Mouse (Mus musculus): Measurements from ENCODE around the gene Fsd1l.
A peak's percentile ranks its signal among the peaks of the same experiment; 100 is the strongest.
"Not testable (repeated sequence)": the region's sequence is repeated elsewhere in the genome, so short reads cannot be mapped to it uniquely, and the experiment has no call there.

Gene Fsd1l

DNA sequence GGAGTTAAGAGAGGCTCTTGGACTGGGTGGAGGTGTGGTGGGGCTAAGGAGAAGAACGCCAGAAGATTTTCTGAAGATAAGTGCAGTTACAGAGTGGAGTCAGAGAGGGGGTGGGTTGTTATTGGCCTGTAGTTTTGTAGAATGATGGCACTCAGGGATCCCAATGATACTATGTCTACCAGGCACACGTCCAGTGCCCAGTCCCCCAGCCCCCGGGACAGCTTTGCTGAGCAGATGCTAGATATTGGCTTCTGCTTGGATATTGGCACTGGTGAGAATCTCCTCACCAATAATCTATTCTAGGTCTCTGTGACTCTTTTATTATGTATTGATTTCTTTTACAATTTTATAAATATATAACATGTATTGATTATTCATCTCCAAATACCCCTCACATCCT lies 6.0 kb upstream of the Fsd1l start:
- ATAC-seq (ENCODE audit: insufficient number of reproducible peaks, low FRiP score, low TSS enrichment), result no peak

- no peak for ATAC-seq (ENCODE audit: insufficient number of reproducible peaks, low FRiP score, low TSS enrichment)
These were observed 2.3 kb upstream of the Fsd1l start for GRCm38 (mm10) chr4:53628924-53629323.

DNA sequence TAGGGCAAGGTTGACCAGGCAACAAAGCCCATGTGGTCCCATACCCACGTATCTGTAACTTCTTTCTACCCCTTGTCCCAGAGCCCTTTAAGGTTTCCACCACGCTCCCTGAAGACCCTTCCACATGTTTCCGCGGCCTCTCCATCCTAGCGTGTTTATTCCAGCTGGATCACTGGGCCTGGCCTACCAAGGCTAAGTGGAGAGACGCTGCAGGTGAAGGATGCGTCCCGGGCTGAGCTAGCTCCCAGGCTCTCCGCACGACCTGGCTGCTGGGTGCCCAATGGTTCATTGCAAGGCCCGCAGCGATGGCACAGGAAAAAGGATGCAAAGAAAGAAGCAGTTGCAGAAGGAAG lies 332 bp upstream of the Fsd1l start:
- ATAC-seq (ENCODE audit: insufficient number of reproducible peaks, low FRiP score, low TSS enrichment), result no peak; the same call in 1 of the 2 replicates

DNA sequence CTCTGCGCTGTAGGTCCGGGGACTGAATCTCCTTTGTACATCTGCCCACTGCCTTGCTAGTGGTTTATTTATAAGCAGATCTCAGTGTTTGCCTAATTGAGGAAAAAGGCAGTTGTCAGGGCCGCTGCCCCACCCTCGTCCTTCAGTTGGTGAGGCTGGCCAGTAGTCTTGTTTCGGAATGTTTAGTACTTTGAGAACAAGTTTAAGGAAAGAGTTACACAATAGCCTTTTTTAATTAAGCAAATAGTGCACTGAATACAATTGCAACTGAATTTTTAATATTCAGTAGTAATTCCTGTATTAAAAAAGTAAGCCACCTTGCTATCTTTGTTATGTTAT lies 709 bp downstream of the Fsd1l start:
- ATAC-seq (ENCODE audit: insufficient number of reproducible peaks, low FRiP score, low TSS enrichment), result no peak

DNA sequence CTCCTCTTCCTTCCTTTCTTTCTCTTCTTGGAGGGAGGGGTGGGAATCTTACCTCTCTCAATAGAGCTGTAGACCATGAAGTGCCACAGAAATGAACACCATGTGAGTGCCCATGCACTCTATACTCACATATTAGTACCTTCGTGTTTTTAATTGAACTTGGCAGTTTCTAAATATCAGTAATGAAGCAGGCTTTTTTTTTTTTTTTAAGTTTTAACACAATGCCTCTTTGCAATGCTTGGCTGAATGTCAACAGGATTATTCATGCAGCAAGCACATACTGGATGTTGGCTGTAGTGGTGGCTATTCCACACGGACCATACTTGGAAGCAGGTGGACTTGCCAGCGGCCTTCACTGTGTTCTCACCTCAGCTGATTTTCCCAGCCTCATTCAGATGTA lies 4.1 kb downstream of the Fsd1l start:
- no peak for ATAC-seq (ENCODE audit: insufficient number of reproducible peaks, low FRiP score, low TSS enrichment)

- no peak for ATAC-seq (ENCODE audit: insufficient number of reproducible peaks, low FRiP score, low TSS enrichment)
These were observed 6.1 kb downstream of the Fsd1l start for GRCm38 (mm10) chr4:53637269-53637909.

DNA sequence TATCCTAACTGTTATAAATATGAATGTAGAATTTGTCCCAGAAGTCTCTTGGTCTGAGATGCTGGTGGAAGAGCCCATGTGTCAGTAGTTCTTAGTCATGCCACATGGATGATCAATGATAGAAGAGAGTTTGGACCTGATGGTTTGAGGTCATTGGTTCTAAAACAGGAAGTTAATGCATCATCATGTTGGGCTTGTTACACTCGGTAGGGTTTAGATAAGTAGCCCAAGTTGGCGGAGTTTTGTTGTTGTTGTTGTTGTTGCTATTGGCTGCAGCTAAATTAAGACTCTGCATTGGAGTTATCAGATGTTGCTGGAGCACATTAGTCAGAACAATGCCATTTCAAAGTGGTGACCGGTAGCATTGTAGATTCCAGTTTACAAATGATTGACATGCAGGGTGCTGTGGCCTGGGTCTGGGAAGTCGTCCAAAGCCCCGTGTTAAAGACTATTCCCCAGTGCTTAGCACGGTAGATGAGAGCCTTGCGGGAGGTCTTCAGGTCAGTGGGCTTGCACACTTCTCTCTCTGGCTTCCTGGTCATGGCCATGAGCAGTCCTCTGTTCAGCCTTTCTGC lies 7.4 kb downstream of the Fsd1l start:
- ATAC-seq (ENCODE audit: insufficient number of reproducible peaks, low FRiP score, low TSS enrichment), result no peak

- ATAC-seq (ENCODE audit: insufficient number of reproducible peaks, low FRiP score, low TSS enrichment), result no peak
These were observed 26.8 kb downstream of the Fsd1l start for GRCm38 (mm10) chr4:53658029-53658428.

DNA sequence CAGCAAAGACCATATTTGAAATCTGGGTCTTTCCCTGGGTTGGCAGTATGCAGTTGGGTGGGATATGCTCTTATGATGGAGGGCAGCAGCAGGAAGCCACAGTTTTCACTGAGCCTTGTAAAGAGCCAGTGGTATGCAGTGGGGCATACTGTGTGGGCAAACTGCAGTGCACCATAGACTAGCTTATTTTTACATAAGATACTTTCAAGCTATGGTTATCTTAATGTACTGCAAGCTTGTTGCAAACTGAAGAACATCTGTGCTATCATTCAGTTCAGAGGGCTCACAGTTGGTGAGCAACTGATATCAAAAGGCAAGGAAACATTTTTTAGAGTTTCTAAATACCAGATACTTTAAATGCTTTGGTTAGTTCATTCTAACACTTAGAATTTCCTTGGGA lies 29.4 kb downstream of the Fsd1l start:
- no peak for ATAC-seq (ENCODE audit: insufficient number of reproducible peaks, low FRiP score, low TSS enrichment)

GRCm38 (mm10) chr4:53682092-53682491 lies 50.8 kb downstream of the Fsd1l start:
- ATAC-seq (ENCODE audit: insufficient number of reproducible peaks, low FRiP score, low TSS enrichment), result no peak

DNA sequence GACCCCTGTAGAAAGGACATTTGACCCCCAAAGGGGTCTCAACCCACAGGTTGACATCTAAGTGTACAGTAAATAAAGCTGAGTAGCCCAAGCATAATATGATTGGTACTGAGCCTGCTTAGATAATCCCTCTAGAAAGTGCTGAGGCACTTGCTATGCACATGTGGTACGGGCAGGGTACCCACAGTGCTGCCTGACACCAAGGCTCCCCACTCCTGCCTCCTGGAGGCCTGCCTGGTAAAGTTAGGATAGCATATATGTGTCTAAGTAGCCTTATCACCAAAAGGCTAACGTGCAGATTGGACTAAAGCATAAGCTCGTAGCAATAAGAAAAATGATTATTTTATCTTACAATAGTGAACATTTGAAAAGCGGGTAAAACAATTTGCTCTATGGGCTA lies 57.7 kb downstream of the Fsd1l start:
- no peak for ATAC-seq (ENCODE audit: insufficient number of reproducible peaks, low FRiP score, low TSS enrichment)

DNA sequence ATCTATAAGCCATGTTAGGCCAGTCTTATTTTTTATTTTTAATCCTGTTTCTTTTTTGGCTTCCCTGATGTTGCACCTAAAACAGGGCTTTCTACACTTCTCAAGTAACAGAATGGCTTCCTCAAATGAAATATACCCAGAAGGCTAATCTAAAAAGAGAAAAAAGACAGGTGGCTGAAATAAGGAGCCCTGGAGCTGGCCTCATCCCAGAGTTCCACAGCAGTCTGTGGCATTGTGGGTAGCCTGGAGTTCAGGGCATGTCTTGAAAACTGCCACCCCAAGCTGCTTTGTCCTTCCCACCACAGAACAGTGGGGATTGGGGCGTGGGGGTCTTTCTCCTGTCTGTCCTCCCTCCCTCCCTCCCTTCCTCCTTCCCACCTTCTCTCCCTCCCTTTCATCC lies 60.1 kb downstream of the Fsd1l start:
- peak; percentile 61; the same call in 1 of the 2 replicates for ATAC-seq (ENCODE audit: insufficient number of reproducible peaks, low FRiP score, low TSS enrichment)

GRCm38 (mm10) chr4:53709166-53709565 lies 77.9 kb downstream of the Fsd1l start:
- not testable (repeated sequence) for ATAC-seq (ENCODE audit: insufficient number of reproducible peaks, low FRiP score, low TSS enrichment)

GRCm38 (mm10) chr4:53710021-53710420 lies 78.8 kb downstream of the Fsd1l start:
- no peak for ATAC-seq (ENCODE audit: insufficient number of reproducible peaks, low FRiP score, low TSS enrichment)

GRCm38 (mm10) chr4:53710555-53711328 lies 79.5 kb downstream of the Fsd1l start:
- ATAC-seq (ENCODE audit: insufficient number of reproducible peaks, low FRiP score, low TSS enrichment), result no peak

DNA sequence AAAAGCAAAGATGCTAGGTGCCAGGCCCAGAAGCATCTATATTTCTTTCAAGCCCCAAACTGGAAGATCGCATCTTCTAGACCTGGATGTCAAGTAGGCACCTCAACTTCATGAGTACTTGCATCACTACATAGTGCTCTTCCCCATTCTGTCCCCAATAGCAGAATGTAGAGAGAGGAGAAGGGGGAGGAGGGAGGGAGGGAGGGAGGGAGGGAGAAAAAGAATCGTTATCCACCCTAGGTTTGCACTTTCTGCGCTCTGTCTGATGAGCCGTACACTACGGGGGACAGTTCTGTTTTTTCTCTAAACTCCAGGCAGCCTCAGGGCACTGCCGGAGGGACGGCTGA lies 82.4 kb downstream of the Fsd1l start, which contains the start of gene Fktn:
Gene Fktn (plus strand): TSS at position 295 of the 347 bp plus-strand sequence.
- peak; percentile 46; the same call in 1 of the 2 replicates for ATAC-seq (ENCODE audit: insufficient number of reproducible peaks, low FRiP score, low TSS enrichment)

- peak; percentile 83 for ATAC-seq (ENCODE audit: insufficient number of reproducible peaks, low FRiP score, low TSS enrichment)
These were observed 83.0 kb downstream of the Fsd1l start for GRCm38 (mm10) chr4:53714051-53714814.

GRCm38 (mm10) chr4:53715977-53716376 lies 84.7 kb downstream of the Fsd1l start:
- no peak for ATAC-seq (ENCODE audit: insufficient number of reproducible peaks, low FRiP score, low TSS enrichment)

DNA sequence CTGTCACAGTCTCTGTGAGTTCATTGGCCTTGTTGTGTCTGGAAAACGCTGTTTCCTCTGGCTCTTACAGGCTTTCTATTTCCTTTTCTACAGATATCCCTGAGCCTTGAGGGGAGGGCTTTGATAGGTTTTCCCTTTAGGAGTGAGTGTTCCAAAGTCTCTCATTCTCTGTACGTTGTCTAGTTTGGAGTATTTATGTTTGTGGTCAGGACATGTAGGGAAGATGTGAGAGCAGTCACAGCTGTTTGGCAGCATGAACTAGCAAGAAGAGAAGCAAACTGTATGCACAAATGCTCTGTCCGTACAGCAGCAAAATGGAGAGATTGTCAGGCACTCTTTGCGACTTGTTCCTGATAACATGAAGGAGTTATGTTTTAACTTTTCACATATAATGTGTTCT lies 86.3 kb downstream of the Fsd1l start:
- ATAC-seq (ENCODE audit: insufficient number of reproducible peaks, low FRiP score, low TSS enrichment), result no peak

- no peak for ATAC-seq (ENCODE audit: insufficient number of reproducible peaks, low FRiP score, low TSS enrichment)
These were observed 87.0 kb downstream of the Fsd1l start for GRCm38 (mm10) chr4:53718261-53718660.

DNA sequence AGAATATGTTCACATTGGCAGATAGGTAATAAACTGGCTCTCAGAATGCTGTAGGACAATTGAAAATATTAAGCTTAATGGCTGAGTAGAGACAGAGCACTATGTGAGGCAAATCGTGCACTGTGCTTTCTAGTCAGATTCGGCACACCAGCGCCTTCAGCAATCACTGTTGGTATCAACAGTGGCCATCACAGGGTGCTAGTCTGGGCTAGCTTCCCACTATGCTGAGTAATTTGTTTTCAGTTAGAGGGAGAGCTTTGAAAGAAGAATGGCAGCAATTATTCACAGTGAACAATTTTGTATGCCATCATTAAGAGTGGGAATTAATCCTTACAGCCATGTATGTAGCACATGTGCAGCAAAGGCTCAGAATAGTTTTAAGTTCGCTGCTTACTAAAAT lies 91.2 kb downstream of the Fsd1l start:
- no peak for ATAC-seq (ENCODE audit: insufficient number of reproducible peaks, low FRiP score, low TSS enrichment)

Measured in cerebellum, adult (tissue).